Mouse (Mus musculus): ENCODE data around the gene Cactin.

DNA sequence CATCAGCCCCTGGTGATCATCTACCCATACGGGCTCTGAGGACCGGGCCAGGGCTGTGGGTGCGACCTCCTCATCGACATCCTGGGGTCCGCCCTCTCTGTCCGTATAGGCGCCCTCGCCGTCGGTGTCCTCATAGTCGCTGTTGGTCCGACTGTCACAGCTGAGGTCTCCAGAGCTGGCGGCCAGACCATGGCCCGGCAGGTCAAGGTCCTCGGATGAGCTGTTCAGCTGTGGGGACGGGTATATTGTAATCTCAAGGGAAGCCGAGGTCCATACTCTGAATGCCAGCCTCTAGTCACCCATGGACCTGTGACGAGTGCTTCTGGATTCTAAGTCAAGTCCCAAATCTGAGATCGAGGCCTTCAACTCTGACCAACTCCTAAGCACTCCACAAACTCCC is 47.1 kb upstream of the Cactin start:
- TF ChIP-seq CTCF (IDR thresholded peaks at IDR 0.05; ENCODE audit: low read depth), result no peak
- no peak for TF ChIP-seq EP300 (IDR thresholded peaks at IDR 0.05; ENCODE audit: low read depth)
